ENCODE assay signal across 8 mouse cellular contexts in the genomic region with DNA sequence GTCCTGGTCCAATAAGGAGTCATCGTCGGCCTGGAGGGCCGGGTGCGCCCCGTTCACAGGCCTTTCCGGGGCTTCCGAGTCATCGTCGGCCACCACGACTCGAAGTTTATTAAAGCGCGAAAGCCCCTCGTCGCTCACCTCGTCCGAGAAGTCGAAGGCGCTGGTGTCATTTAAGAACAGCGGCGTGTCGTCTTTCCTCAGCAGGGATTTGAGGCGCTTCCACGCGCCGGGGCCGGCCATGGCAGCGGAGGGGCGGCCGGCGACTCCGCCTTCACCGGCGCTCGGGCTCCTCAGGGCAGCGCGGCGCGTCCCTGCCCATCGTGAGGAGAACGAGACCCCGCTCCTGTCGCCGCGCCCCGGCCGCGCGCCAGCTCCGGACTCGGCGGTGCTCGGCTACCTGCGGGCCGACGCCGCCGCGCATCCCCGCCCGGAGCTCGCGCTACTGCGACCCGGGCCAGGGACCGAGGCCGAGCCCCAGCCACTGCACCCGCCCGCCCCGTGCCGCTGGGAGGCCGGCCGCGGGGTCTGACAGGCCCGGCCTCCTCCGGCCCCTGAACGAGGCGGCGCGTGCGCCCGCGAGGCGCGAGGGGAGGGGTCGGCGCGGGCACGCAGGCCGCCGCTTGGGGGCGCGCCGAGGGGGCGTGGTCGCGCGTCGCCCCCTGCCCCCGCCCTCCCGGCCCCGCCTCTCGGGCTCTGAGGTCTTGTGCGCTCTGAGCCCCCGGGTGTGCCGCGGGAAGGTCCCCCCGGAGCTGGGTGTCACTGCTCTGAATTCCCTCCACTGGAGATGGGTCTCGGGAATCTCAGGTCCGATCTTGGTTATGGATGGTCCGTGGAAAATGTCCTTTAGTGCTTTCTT. TPM values are rescaled to one million over a fixed set of nuclear protein-coding genes. Genes with fewer than 3 reads are reported as not detected.
DNase-seq lines count a peak whose midpoint lies in the region; ATAC-seq and TF ChIP-seq lines count a peak whose summit lies in the region.

TSS of gene Slc30a4 (minus strand) at position 483 of the 856 bp plus-strand sequence.

- H3K9ac ChIP-seq in ES-Bruce4 (ENCODE audit: low read depth, poor library complexity, severe bottlenecking): peak within 1 kb of the TSS; percentile 89
- peak within 1 kb of the TSS; percentile 80 for H3K9ac ChIP-seq in lung, embryonic 16.5 days (ENCODE audit: low read length)

- H3K36me3 ChIP-seq in ES-Bruce4 (ENCODE audit: control insufficient read depth, insufficient read depth, low read length, poor library complexity, severe bottlenecking): no peaks in the 10 kb centered on the region
- no peaks in the 10 kb centered on the region for H3K36me3 ChIP-seq in lung, embryonic 16.5 days (ENCODE audit: control insufficient read depth, insufficient read depth, low read length)

- no peak for TF ChIP-seq EP300 in ES-Bruce4 (IDR thresholded peaks at IDR 0.05; ENCODE audit: insufficient read depth, low read depth, low read length)

- no peak for TF ChIP-seq POLR2A in ES-Bruce4 (IDR thresholded peaks at IDR 0.05; ENCODE audit: insufficient read depth, low read length)

- no peaks in the 10 kb centered on the region for H3K4me1 ChIP-seq in ES-Bruce4 (ENCODE audit: control insufficient read depth, insufficient read depth, low read length)
- H3K4me1 ChIP-seq in lung, embryonic 16.5 days (replicated peaks; ENCODE audit: control insufficient read depth, insufficient read depth, low read length): peaks cover 12% of the 10 kb centered on the region

- TF ChIP-seq CTCF in ES-Bruce4 (IDR thresholded peaks at IDR 0.05; ENCODE audit: low read depth, low read length): no peak

- ATAC-seq in frontal cortex, adult (ENCODE audit: low TSS enrichment): peak; percentile 69
- peak; percentile 100 for ATAC-seq in lung, embryonic 16.5 days (ENCODE audit: low read depth)

- DNase-seq in cerebellum, adult 18-20 months: peak; percentile 78 to 87
- peak; percentile 85 for DNase-seq in heart, postnatal 4 days
- DNase-seq in layer of hippocampus, adult 9-11 months: peak; percentile 73
- DNase-seq in ovary, postnatal 10 days (ENCODE audit: low spot score): peak; percentile 43
- DNase-seq in thymus, postnatal 10 days (ENCODE audit: low spot score in 2 of 2): peak; percentile 33 to 68

- H3K4me2 ChIP-seq in lung, embryonic 16.5 days (ENCODE audit: low read depth, low read length): peak within 1 kb of the TSS; percentile 89

- no peaks in the 10 kb centered on the region for H3K9me3 ChIP-seq in ES-Bruce4 (replicated peaks; ENCODE audit: control insufficient read depth, insufficient read depth, low read length, poor library complexity, severe bottlenecking)
- no peaks in the 10 kb centered on the region for H3K9me3 ChIP-seq in lung, embryonic 16.5 days (ENCODE audit: control insufficient read depth, low read length)

- under 1% methylated on average over 83 of the region's 111 CpGs for WGBS in lung, embryonic 16.5 days

- H3K4me3 ChIP-seq in ES-Bruce4 (ENCODE audit: low read depth, low read length): peak within 1 kb of the TSS; percentile 65
- peak within 1 kb of the TSS; percentile 81 for H3K4me3 ChIP-seq in lung, embryonic 16.5 days (ENCODE audit: low read length)

- peaks cover 2% of the 10 kb centered on the region for H3K27me3 ChIP-seq in ES-Bruce4 (ENCODE audit: control insufficient read depth, insufficient read depth, low read length, poor library complexity, severe bottlenecking)
- H3K27me3 ChIP-seq in lung, embryonic 16.5 days (ENCODE audit: control insufficient read depth, insufficient read depth, low read depth, low read length): no peaks in the 10 kb centered on the region

- no peak within 1 kb of the TSS for H3K27ac ChIP-seq in ES-Bruce4 (ENCODE audit: insufficient read depth, low read length)
- peak within 1 kb of the TSS; percentile 21; the same call in 1 of the 2 replicates for H3K27ac ChIP-seq in lung, embryonic 16.5 days (ENCODE audit: low read length)

RNA-seq across cellular contexts. Expression of gene Slc30a4, which starts in this region (rescaled TPM):
- polyA plus RNA-seq in ES-Bruce4 (2011; ENCODE audit: insufficient read depth, insufficient read length, low read depth, missing spikeins): 8.2 and 9.6 TPM in 2 replicates
- total RNA-seq in heart, postnatal 4 days (2021): 10 to 100 TPM; 16.2 to 16.4 TPM
- polyA plus RNA-seq in lung, embryonic 16.5 days (2015; fragmentation: Nextera tagmentation; extraction: Ambion mirVana): 5.6 and 6.1 TPM in 2 replicates
